18 mouse cellular contexts compared by ENCODE assay signal in the genomic region with DNA sequence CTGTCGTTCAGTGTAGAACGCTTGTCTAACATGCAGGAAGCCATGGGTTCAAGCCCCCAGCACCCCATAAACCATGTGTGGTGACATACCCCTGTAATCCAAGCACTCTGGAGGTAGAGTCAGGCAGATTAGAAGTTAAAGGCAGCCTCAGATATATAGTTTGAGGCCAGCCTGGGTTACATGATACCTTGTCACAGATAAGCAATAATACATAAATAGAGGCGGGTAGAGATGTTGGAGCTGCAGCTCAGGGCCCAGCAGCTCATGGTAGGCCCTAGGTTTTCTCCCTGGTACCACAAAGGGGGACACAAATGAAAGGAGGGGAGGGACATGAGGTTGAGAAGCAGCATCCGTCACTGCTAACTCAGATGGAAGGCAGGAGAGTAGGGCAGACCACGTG. TPM values are rescaled to one million over a fixed set of nuclear protein-coding genes. Genes with fewer than 3 reads are reported as not detected.
DNase-seq lines count a peak whose midpoint lies in the region; ATAC-seq and TF ChIP-seq lines count a peak whose summit lies in the region.
"Had no signal": no experiment of that assay in that cellular context is flagged by ENCODE, and none has a peak within 500 bp of the region (broad histone marks: within the 10 kb centered on the region; RNA-seq: fewer than 3 reads in every experiment).

No protein-coding gene starts in this region.

- H3K9ac ChIP-seq in forebrain, embryonic 11.5 days (ENCODE audit: low read length) = no peak overlapping the region
- no peak overlapping the region for H3K9ac ChIP-seq in forebrain, postnatal 0 days
- H3K9ac ChIP-seq in liver, embryonic 11.5 days (ENCODE audit: low read depth, low read length) = no peak overlapping the region
- no peak overlapping the region for H3K9ac ChIP-seq in liver, postnatal 0 days (replicated peaks)
- H3K9ac ChIP-seq in intestine, postnatal 0 days (ENCODE audit: low read depth, low read length) = no peak overlapping the region
- H3K9ac ChIP-seq: neural tube, embryonic 12.5 days had no signal

- H3K4me3 ChIP-seq in forebrain, embryonic 11.5 days (ENCODE audit: low read depth, low read length) = no peak overlapping the region
- no peak overlapping the region for H3K4me3 ChIP-seq in forebrain, postnatal 0 days (ENCODE audit: low read depth, low read length)
- H3K4me3 ChIP-seq in liver, embryonic 11.5 days (ENCODE audit: low read depth, low read length) = no peak overlapping the region
- H3K4me3 ChIP-seq in liver, postnatal 0 days (ENCODE audit: low read depth, low read length) = no peak overlapping the region
- H3K4me3 ChIP-seq in spleen, adult 2 months (ENCODE audit: extremely low read depth, insufficient read depth, insufficient read length) = no peak overlapping the region
- no peak overlapping the region for H3K4me3 ChIP-seq in intestine, postnatal 0 days (ENCODE audit: low read depth, low read length)
- H3K4me3 ChIP-seq: gastrocnemius, adult 2 months; neural tube, embryonic 12.5 days had no signal

- H3K4me2 ChIP-seq in forebrain, embryonic 11.5 days (ENCODE audit: low read depth, low read length, severe bottlenecking) = no peak overlapping the region
- no peak overlapping the region for H3K4me2 ChIP-seq in forebrain, postnatal 0 days (ENCODE audit: low read depth)
- no peak overlapping the region for H3K4me2 ChIP-seq in liver, embryonic 11.5 days
- H3K4me2 ChIP-seq in liver, postnatal 0 days (ENCODE audit: low read depth, low read length) = no peak overlapping the region
- H3K4me2 ChIP-seq in intestine, postnatal 0 days (replicated peaks; ENCODE audit: low read depth) = no peak overlapping the region
- H3K4me2 ChIP-seq: neural tube, embryonic 12.5 days had no signal

- 77% methylated on average over 5 of the region's 5 CpGs for WGBS in forebrain, embryonic 11.5 days
- WGBS in forebrain, postnatal 0 days = 74% methylated on average over 5 of the region's 5 CpGs
- WGBS in liver, embryonic 11.5 days = 47% methylated on average over 5 of the region's 5 CpGs
- 54% methylated on average over 5 of the region's 5 CpGs for WGBS in liver, postnatal 0 days (ENCODE audit: insufficient replicate concordance)
- 71% methylated on average over 5 of the region's 5 CpGs for WGBS in spleen, adult 2 months
- 82% methylated on average over 5 of the region's 5 CpGs for WGBS in intestine, postnatal 0 days

- peak overlapping the region; percentile 13; the same call in 1 of the 2 replicates for H3K27ac ChIP-seq in forebrain, embryonic 11.5 days (ENCODE audit: low read depth, low read length)
- H3K27ac ChIP-seq in forebrain, postnatal 0 days (ENCODE audit: low read depth, low read length) = no peak overlapping the region
- H3K27ac ChIP-seq in liver, embryonic 11.5 days (ENCODE audit: low read depth, low read length) = 0 out of 2 replicates have a peak overlapping the region, but pooled peaks have one; percentile 1
- H3K27ac ChIP-seq in liver, postnatal 0 days (ENCODE audit: low read depth) = no peak overlapping the region
- H3K27ac ChIP-seq in spleen, adult 2 months (ENCODE audit: insufficient read depth, low read length) = peak overlapping the region; percentile 64
- no peak overlapping the region for H3K27ac ChIP-seq in intestine, postnatal 0 days (ENCODE audit: low read depth, low read length)
- H3K27ac ChIP-seq: gastrocnemius, adult 2 months; neural tube, embryonic 12.5 days had no signal

- no peak for ATAC-seq in forebrain, embryonic 11.5 days (replicated peaks; ENCODE audit: low FRiP score)
- no peak for ATAC-seq in forebrain, postnatal 0 days
- ATAC-seq in liver, embryonic 11.5 days (replicated peaks; ENCODE audit: low FRiP score) = peak; percentile 28; the same call in 1 of the 2 replicates
- no peak for ATAC-seq in liver, postnatal 0 days
- ATAC-seq in intestine, postnatal 0 days = no peak
- ATAC-seq: inflammation-experienced regulatory T-cells, adult 6 months had no signal

- H3K9me3 ChIP-seq in forebrain, embryonic 11.5 days (ENCODE audit: control insufficient read depth, low read length) = no peaks in the 10 kb centered on the region
- no peaks in the 10 kb centered on the region for H3K9me3 ChIP-seq in forebrain, postnatal 0 days (ENCODE audit: low read length)
- no peaks in the 10 kb centered on the region for H3K9me3 ChIP-seq in liver, embryonic 11.5 days (ENCODE audit: control insufficient read depth, low read length)
- no peaks in the 10 kb centered on the region for H3K9me3 ChIP-seq in liver, postnatal 0 days (ENCODE audit: low read length)
- H3K9me3 ChIP-seq in intestine, postnatal 0 days (ENCODE audit: control insufficient read depth) = no peaks in the 10 kb centered on the region
- H3K9me3 ChIP-seq: neural tube, embryonic 12.5 days had no signal

- H3K4me1 ChIP-seq in forebrain, embryonic 11.5 days (replicated peaks; ENCODE audit: control insufficient read depth, insufficient read depth, low read length) = peaks cover 9% of the 10 kb centered on the region; the same call in 1 of the 2 replicates
- no peaks in the 10 kb centered on the region; the same call in 1 of the 2 replicates for H3K4me1 ChIP-seq in forebrain, postnatal 0 days (ENCODE audit: insufficient read depth)
- H3K4me1 ChIP-seq in liver, embryonic 11.5 days (replicated peaks; ENCODE audit: control insufficient read depth, insufficient read depth, low read length) = peaks cover 41% of the 10 kb centered on the region
- H3K4me1 ChIP-seq in liver, postnatal 0 days (ENCODE audit: insufficient read depth) = peaks cover 33% of the 10 kb centered on the region
- H3K4me1 ChIP-seq in spleen, adult 2 months (ENCODE audit: control insufficient read depth, insufficient read depth, insufficient read length) = peaks cover 60% of the 10 kb centered on the region
- no peaks in the 10 kb centered on the region for H3K4me1 ChIP-seq in intestine, postnatal 0 days (replicated peaks; ENCODE audit: control insufficient read depth, insufficient read depth, low read length)

- TF ChIP-seq POLR2A in spleen, adult 2 months (IDR thresholded peaks at IDR 0.05; ENCODE audit: low read depth, low read length) = no peak

- no peak for TF ChIP-seq CTCF in forebrain, postnatal 0 days (IDR thresholded peaks at IDR 0.05; ENCODE audit: low read depth)
- TF ChIP-seq CTCF in liver, postnatal 0 days (IDR thresholded peaks at IDR 0.05; ENCODE audit: low read depth) = no peak
- TF ChIP-seq CTCF in spleen, adult 2 months (IDR thresholded peaks at IDR 0.05; ENCODE audit: extremely low read depth, insufficient read depth, insufficient read length, insufficient replicate concordance) = no peak
- no peak for TF ChIP-seq CTCF in intestine, postnatal 0 days (IDR thresholded peaks at IDR 0.05; ENCODE audit: low read depth)

- H3K36me3 ChIP-seq in forebrain, embryonic 11.5 days (ENCODE audit: control insufficient read depth, insufficient read depth, low read length) = no peaks in the 10 kb centered on the region
- H3K36me3 ChIP-seq in forebrain, postnatal 0 days (ENCODE audit: insufficient read depth) = no peaks in the 10 kb centered on the region
- no peaks in the 10 kb centered on the region for H3K36me3 ChIP-seq in liver, embryonic 11.5 days (ENCODE audit: control insufficient read depth, insufficient read depth, low read length)
- 0 out of 2 replicates have a peak, but pooled peaks cover 3% of the 10 kb centered on the region for H3K36me3 ChIP-seq in liver, postnatal 0 days (replicated peaks; ENCODE audit: insufficient read depth, low read length)
- H3K36me3 ChIP-seq in spleen, adult 2 months (ENCODE audit: control insufficient read depth, insufficient read depth, low read length) = no peaks in the 10 kb centered on the region
- no peaks in the 10 kb centered on the region for H3K36me3 ChIP-seq in intestine, postnatal 0 days (ENCODE audit: control insufficient read depth, insufficient read depth)
- H3K36me3 ChIP-seq: neural tube, embryonic 12.5 days had no signal

- TF ChIP-seq EP300 in liver, postnatal 0 days (IDR thresholded peaks at IDR 0.05; ENCODE audit: low read depth) = no peak

- no peak for DNase-seq in forebrain, embryonic 11.5 days (ENCODE audit: low spot score)
- DNase-seq in forebrain, postnatal 0 days = no peak
- no peak for DNase-seq in liver, embryonic 11.5 days (ENCODE audit: low spot score)
- no peak for DNase-seq in liver, postnatal 0 days
- DNase-seq in spleen, adult 2 months (ENCODE audit: low read depth in 1 of 2, low spot score in 2 of 2) = no peak
- DNase-seq in spleen, postnatal 4 days (ENCODE audit: low spot score in 2 of 2) = no peak
- DNase-seq: adrenal gland, postnatal 10 days; B cell, adult 2 months; cerebellum, adult 11-12 months; gastrocnemius, adult 2 months; heart, postnatal 4 days; kidney, adult 9 months; lung, adult 2 months; right cerebral cortex, postnatal 25 days; thymus, postnatal 25 days had no signal

- no peaks in the 10 kb centered on the region for H3K27me3 ChIP-seq in forebrain, embryonic 11.5 days (ENCODE audit: control insufficient read depth, insufficient read depth, low read length)
- no peaks in the 10 kb centered on the region for H3K27me3 ChIP-seq in forebrain, postnatal 0 days (ENCODE audit: insufficient read depth, low read length)
- no peaks in the 10 kb centered on the region for H3K27me3 ChIP-seq in liver, embryonic 11.5 days (replicated peaks; ENCODE audit: control insufficient read depth, insufficient read depth, low read length)
- no peaks in the 10 kb centered on the region for H3K27me3 ChIP-seq in liver, postnatal 0 days (ENCODE audit: insufficient read depth, low read length)
- H3K27me3 ChIP-seq in spleen, adult 2 months (ENCODE audit: control insufficient read depth, insufficient read depth, low read length) = no peaks in the 10 kb centered on the region
- no peaks in the 10 kb centered on the region for H3K27me3 ChIP-seq in intestine, postnatal 0 days (replicated peaks; ENCODE audit: control insufficient read depth, insufficient read depth, low read length)
- H3K27me3 ChIP-seq: neural tube, embryonic 12.5 days had no signal

RNA-seq across cellular contexts. Expression of a gene that starts 12.2 kb away (rescaled TPM):
- polyA plus RNA-seq in forebrain, embryonic 11.5 days (2014; fragmentation: Nextera tagmentation; extraction: Ambion mirVana) = 8.8 and 8.9 TPM in 2 replicates
- 22.7 and 31.4 TPM in 2 replicates for total RNA-seq in forebrain, postnatal 0 days (2014; rRNA removed)
- polyA plus RNA-seq in forebrain, postnatal 0 days (2015; fragmentation: Nextera tagmentation; extraction: Ambion mirVana) = 9.8 and 16.9 TPM in 2 replicates
- 5.7 and 6.5 TPM in 2 replicates for polyA plus RNA-seq in liver, embryonic 11.5 days (2014; fragmentation: Nextera tagmentation; extraction: Ambion mirVana)
- polyA plus RNA-seq in liver, postnatal 0 days (2015; fragmentation: Nextera tagmentation; extraction: Ambion mirVana) = 3.5 and 4.5 TPM in 2 replicates
- 8.8 and 12.5 TPM in 2 replicates for polyA plus RNA-seq in spleen, adult 2 months (2012; rRNA removed)
- 5.1 and 5.7 TPM in 2 replicates for polyA plus RNA-seq in intestine, postnatal 0 days (2015; fragmentation: Nextera tagmentation; extraction: Ambion mirVana)

RNA-seq across cellular contexts. Expression of a gene that starts 16.4 kb away (rescaled TPM):
- polyA plus RNA-seq in forebrain, embryonic 11.5 days (2014; fragmentation: Nextera tagmentation; extraction: Ambion mirVana) = 102 and 114 TPM in 2 replicates
- 31.3 and 34.1 TPM in 2 replicates for total RNA-seq in forebrain, postnatal 0 days (2014; rRNA removed)
- 39.2 and 43.2 TPM in 2 replicates for polyA plus RNA-seq in forebrain, postnatal 0 days (2015; fragmentation: Nextera tagmentation; extraction: Ambion mirVana)
- 49.9 and 53.8 TPM in 2 replicates for polyA plus RNA-seq in liver, embryonic 11.5 days (2014; fragmentation: Nextera tagmentation; extraction: Ambion mirVana)
- 11.2 and 12.6 TPM in 2 replicates for polyA plus RNA-seq in liver, postnatal 0 days (2015; fragmentation: Nextera tagmentation; extraction: Ambion mirVana)
- 9.8 and 10.1 TPM in 2 replicates for polyA plus RNA-seq in spleen, adult 2 months (2012; rRNA removed)
- polyA plus RNA-seq in intestine, postnatal 0 days (2015; fragmentation: Nextera tagmentation; extraction: Ambion mirVana) = 16.7 and 17.0 TPM in 2 replicates

Comparison
In these comparisons a context has a peak if more than half of its experiments do, and no peak if none do; other contexts are left out.
1. H3K27ac ChIP-seq: peak in forebrain, embryonic 11.5 days (single experiment), liver, embryonic 11.5 days (single experiment) and spleen, adult 2 months (single experiment); none in forebrain, postnatal 0 days (single experiment), liver, postnatal 0 days (single experiment) and intestine, postnatal 0 days (single experiment).